Mouse (Mus musculus) embryonic fibroblast, embryonic 13.5 days (primary cell): ENCODE results near the gene Usp29.

Source experiments
- CTCF ChIP-seq: IDR thresholded peaks from 2 replicates; pipeline ENCODE4 v1.5.1; 2011; ENCODE audit warnings: mild to moderate bottlenecking, control low read depth, low read length, moderate library complexity, borderline replicate concordance; ENCODE audit not compliant: insufficient read depth
- POLR2A ChIP-seq: IDR thresholded peaks from 2 replicates; pipeline ENCODE4 v1.6.1; 2011; ENCODE audit warnings: low read depth, mild to moderate bottlenecking, control low read depth, low read length, moderate library complexity

DNA sequence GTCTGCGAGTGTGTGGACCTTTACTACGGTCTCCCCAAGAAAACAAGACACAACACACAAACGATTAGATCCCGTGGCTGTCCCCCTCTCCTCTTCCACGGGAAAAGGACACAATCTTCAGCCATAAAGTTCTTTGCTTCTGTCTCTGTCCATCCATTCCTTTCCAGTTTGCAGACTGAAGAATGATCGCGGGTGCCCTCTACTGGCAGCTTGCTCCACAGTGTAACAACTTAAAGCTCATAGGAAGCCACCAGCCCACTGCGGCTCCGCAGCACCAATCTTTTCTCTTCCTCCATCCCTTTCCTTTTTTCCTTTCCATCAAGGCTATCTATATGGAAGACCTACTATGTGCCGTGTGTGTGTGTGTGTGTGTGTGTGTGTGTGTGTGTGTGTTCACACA lies 187.9 kb downstream of the Usp29 start:
- TF ChIP-seq POLR2A (no peak), CTCF (peak; percentile 63; the same call in 1 of the 2 replicates)
